Mouse (Mus musculus): ENCODE results near the gene Sesn2.

Sesn2 gene

DNA sequence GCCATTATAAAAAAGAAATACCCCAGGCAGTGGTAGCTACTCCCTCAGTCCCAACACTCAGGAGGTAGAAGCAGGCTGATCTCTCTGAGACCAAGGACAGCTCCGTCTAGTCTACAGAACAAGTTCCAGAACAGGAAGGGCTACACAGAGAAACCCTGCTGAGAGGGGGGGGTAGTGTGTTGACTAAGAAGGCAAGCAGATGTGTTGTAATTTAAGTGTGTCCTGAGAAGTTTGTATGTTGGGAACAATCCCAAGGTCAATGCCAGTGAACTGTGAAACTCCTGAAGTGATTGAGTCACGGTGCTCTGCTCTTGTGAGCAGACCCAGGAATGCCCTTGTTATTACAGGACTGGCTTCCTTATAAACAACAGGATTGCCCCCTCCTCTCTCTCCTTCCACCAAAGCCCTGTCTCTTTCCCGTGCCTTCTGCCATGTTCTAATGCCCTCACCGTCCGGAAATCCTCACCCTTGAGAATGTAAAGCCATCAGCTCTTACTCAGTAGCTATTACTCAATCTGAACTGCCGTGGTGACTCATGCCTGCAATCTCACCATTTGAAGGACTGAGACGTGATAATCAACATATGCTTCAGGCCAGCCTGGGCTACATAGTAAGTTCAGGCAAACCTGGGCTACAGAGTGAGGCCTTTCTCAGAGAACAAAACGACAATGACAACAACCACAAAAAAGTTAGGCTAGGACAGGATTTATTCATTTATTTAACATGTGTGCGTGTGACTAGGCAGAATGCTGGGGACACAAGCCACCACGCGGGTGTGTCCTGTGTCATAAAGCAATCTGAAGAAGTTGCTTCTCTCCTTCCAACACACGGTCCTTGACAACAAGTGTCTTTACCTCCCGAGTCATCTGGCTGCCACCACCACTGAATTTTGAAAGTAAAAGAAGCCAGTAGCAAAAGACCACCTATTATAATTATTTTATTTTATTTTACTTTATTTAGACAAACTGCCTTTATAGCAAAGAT lies 34.1 kb downstream of the Sesn2 start:
- no peak for DNase-seq

DNA sequence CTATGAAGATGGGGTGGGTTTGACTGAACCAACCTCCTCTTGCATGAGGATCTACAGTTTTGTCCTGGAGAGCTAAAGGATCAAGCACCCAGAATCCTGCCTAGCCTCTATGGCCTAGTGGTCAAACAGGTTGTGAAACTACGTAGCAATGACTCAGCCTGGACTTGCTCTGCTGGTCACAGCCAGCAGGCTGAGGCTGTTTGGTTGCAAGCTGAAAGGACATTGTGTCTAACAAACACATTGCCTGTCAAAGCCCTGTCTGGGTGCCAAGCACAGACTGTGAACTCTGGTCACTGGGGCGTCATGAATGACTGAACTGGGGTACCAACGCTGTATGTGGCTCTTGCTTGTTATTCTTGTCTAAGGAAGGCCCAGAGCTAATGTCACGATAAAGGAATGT lies 35.7 kb downstream of the Sesn2 start:
- no peak for DNase-seq

DNA sequence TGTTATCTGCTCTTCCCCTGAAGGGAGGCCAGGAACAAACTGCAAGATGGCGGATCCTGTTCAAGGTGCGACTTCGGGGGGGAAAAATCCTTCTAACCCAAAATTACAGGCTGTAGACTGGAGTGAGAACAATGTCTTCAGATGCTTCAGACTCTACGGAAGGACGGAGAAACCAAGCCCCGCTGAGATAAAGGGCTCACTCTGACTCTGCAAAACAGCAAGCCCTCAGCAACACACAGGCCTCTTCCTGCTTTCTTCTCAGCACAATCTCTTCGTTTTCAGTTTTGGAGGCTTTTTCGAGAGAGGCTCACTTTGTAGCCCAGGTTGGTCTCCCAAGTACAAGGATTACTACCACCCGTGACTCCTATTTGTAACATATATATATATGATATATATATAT lies 36.9 kb downstream of the Sesn2 start:
- no peak for DNase-seq

- DNase-seq = no peak
Measured at GRCm38 (mm10) chr4:132469873-132470272, 40.4 kb downstream of the Sesn2 start.

DNA sequence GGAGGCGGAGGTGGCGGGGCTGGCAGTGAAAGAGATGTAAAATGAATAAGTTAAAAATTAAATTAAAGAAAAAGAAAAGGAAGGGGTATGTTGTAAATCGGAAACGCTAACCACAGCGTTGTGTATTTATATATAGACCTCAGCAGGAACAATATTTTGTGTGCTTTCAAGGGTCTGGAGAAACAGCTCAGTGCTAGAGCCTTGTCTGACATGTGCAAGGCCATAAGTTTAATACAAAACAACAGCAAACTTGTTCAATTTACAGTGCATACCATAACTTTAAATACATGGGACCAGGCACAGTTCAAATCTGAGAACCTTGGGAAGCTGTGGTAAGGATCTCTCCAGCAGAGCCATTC lies 46.1 kb downstream of the Sesn2 start:
- no peak for DNase-seq

DNA sequence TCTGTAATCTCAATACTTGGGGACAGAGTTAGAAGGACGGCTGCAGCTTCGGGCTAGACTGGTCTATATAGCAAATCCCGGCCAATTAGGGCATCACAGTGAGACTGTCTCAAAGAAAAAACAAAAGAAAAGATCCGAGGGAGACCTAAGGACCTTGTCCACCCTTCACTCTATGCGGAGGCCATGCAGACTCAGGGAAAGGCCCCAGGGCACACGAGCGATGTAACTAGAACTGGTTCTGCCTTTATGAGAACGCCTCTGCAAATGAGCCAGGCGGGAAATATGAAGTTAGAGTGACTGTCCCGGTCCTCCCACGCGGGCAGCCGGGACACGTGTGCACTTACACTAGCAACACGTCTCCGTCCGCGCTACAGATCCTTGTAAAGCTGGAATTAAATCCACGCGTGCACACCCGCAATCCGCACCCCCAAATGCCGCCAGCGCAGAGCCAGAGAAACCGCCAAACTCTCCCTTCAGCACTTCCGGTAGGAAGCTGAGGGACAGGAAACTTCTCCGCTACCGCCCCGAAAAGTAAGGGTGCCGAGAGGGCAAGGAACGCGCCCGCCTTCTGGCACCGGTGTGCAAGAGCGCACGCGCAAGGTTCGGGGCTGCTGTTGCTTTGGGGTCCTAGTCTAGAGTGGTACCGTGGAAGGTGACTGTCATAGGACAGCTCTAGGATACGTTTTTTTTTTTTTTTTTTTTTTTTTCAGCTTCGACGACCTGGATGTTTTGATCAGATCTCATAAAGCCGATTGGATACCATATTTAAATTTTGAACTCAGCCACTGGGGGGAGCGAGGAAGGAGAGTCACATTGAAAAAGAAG lies 46.7 kb downstream of the Sesn2 start, which contains the start of gene Med18:
TSS of gene Med18 (minus strand) at position 492 of the 825 bp plus-strand sequence.
- DNase-seq = peak; percentile 93

GRCm38 (mm10) chr4:132462836-132463235 lies 47.5 kb downstream of the Sesn2 start:
- no peak for DNase-seq

- DNase-seq = no peak
Measured at GRCm38 (mm10) chr4:132460225-132460624, 50.1 kb downstream of the Sesn2 start.

GRCm38 (mm10) chr4:132455561-132455960 lies 54.7 kb downstream of the Sesn2 start:
- no peak for DNase-seq

DNA sequence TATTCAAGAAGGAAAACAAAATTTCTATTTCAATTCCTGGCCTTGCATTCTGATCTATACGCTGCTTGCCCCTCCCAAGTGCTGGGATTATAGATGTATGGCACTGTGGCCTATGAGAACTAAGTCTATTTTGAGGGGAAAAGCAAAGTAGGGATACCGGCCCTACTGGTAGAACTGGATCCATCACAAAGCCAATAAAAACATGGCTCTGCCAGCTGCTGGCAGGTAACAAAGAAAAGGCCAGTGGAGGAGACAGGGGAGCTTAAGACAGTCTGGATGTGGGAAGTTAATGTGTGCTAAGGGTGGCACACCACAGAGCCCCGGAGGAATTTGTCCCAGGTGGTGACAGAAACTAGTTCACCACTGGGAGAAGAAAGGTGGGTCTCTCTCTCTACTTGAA lies 55.2 kb downstream of the Sesn2 start:
- no peak for DNase-seq

DNA sequence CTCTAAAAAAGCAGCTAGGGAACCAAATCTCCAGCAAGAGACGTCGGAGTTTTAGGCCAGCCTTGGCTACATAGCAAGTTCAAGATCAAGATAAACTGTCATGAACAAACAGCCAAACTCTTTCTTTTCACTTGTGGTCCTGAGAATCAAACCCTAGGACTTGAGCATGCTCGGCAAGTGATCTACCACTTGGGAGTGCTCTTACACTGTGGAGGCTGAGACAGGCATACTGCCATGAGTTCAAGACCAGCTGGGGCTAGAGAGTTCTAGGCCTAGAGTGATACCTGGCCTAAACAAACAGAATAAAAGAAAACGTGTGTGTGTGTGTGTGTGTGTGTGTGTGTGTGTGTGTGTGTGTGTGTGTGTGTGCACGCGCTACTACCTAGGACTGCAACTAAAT lies 56.1 kb downstream of the Sesn2 start:
- no peak for DNase-seq

- no peak for DNase-seq
Measured at GRCm38 (mm10) chr4:132449778-132450177, 60.5 kb downstream of the Sesn2 start.

DNA sequence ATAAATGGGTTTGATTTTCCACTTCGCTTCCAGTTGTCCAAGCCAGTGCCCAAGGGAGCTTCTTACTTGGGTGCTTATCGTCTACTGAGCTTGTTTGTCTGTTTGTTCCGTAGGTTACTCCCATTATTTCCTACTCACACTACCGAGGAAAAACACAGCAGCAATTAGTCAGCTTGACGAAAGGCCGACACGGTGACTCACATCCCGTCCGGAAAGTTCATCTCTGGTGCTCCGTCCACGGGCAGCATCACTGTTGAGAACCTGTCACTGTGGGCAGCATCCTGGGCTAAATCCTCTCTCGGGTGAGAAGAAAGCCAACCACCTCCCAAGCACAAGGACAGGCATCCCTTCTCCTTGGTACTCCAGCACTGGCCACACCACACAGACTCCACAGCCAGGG lies 64.2 kb downstream of the Sesn2 start:
- no peak for DNase-seq

DNA sequence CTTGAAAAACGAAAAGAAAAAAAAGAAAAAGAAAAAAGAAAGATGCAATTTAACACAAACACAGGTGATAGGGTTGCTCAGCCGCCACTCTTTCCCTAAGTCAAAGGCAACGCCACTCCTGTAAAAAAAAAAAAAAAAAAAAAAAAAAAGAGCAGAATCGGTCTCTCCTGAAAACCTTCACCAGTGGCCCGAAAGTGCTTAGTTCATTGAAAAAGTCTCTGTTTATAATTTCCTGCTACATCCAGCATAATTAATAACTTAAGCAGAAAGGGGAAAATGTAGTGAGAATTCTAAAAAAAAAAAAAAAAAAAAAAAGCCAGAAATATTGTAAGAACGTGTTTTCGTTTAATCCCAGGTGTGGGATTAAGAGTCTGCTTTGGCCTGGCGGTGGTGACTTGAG lies 65.8 kb downstream of the Sesn2 start:
- DNase-seq = no peak

All from thymus, postnatal 25 days (tissue).